Mouse (Mus musculus) cerebellum, adult 2 months (tissue): ENCODE data around the gene Rragc.

Experiments
- CTCF ChIP-seq: fragments of 200-500 bp; IDR thresholded peaks from 2 replicates; pipeline ENCODE4 v1.5.1; 2011; ENCODE audit warnings: low read depth, mild to moderate bottlenecking, control low read depth, low read length, moderate library complexity, borderline replicate concordance; ENCODE audit not compliant: insufficient read depth
- POLR2A ChIP-seq: fragments of 200-500 bp; IDR thresholded peaks from 2 replicates; pipeline ENCODE4 v1.6.1; 2011; ENCODE audit warnings: low read length, control low read depth, borderline replicate concordance; ENCODE audit not compliant: insufficient read depth

DNA sequence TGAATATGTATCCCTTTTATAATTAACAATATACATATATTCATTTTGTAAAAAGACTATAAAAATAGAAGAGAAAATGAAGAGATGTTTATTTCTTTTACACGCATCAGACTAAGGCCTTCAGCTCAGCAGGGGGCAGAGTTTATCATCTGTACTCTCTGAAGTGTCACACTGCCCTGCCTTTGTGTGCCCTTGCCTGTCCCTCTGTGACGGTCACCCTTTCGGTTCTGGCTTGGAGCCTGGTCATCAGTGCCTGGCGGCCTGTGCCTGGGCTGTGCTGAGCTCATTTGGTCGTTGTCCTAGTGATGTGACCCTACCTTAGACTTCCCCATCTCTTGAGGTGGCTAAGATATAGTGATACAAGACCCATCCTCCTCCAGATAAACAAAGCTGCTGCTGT lies 29.9 kb downstream of the Rragc start:
- no peak for TF ChIP-seq CTCF
- no peak for TF ChIP-seq POLR2A
